ENCODE assay signal across 21 mouse cellular contexts in the genomic region with DNA sequence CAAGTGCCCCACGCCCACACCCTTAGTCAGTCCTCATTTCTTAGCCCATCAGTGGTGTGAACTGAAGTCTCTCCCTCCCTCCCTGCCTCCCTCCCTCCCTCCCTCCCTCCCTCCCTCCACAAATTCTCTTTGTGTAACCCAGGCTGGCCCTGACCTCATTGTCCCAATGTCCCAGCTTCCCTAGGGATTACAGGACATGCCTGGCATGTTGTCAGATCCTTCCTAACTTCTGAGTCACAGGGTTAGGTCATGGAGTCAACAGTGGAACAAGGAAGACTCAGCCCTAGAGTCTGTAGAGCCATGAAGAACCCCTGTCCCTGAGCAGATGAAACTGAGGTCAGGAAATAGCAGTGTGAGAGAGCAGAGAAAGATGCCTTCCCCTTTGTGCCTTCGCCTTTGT. TPM values are rescaled to one million over a fixed set of nuclear protein-coding genes. Genes with fewer than 3 reads are reported as not detected.
A peak's percentile ranks its signal among the peaks of the same experiment; 100 is the strongest.
DNase-seq lines count a peak whose midpoint lies in the region; ATAC-seq and TF ChIP-seq lines count a peak whose summit lies in the region.
"Had no signal": no experiment of that assay in that cellular context is flagged by ENCODE, and none has a peak within 500 bp of the region (broad histone marks: within the 10 kb centered on the region; RNA-seq: fewer than 3 reads in every experiment).

No protein-coding gene starts in this region.

- POLR2A ChIA-PET in Patski (lab: Charles Lee): interaction anchor here (0.7 to 1.5 kb wide), 2 partner anchors 10 to 12 kb away, joined by 3 to 5 read pairs; no protein-coding TSS in a partner anchor

- peak; percentile 73 for ATAC-seq in liver, postnatal 0 days
- no peak for ATAC-seq in liver, embryonic 11.5 days (replicated peaks; ENCODE audit: low FRiP score)
- no peak for ATAC-seq in Patski
- ATAC-seq: midbrain, embryonic 15.5 days had no signal

- CTCF ChIA-PET in Patski (lab: Charles Lee): interaction anchor here (2.4 kb wide), 1 partner anchor 10 kb away, joined by 7 read pairs; no protein-coding TSS in a partner anchor

- no peaks in the 10 kb centered on the region for H3K27me3 ChIP-seq in heart, adult 2 months (ENCODE audit: control insufficient read depth, insufficient read depth, low read length)
- H3K27me3 ChIP-seq in liver, postnatal 0 days (ENCODE audit: insufficient read depth, low read length): no peaks in the 10 kb centered on the region
- H3K27me3 ChIP-seq in liver, embryonic 11.5 days (replicated peaks; ENCODE audit: control insufficient read depth, insufficient read depth, low read length): peaks cover 6% of the 10 kb centered on the region; the same call in 1 of the 2 replicates
- no peaks in the 10 kb centered on the region for H3K27me3 ChIP-seq in Patski
- H3K27me3 ChIP-seq: forebrain, embryonic 12.5 days; midbrain, embryonic 15.5 days had no signal

- no peak overlapping the region for H3K4me2 ChIP-seq in liver, postnatal 0 days (ENCODE audit: low read depth, low read length)
- H3K4me2 ChIP-seq in liver, embryonic 11.5 days: no peak overlapping the region
- H3K4me2 ChIP-seq: forebrain, embryonic 12.5 days; heart, embryonic 15.5 days; midbrain, embryonic 15.5 days had no signal

- intact Hi-C loops in heart, adult 2 months (cut with DNase I): no loop called here
- intact Hi-C loops in heart, postnatal 36 days (cut with DNase I): no loop called here

- DNase-seq in heart, adult 2 months: no peak
- DNase-seq in heart, postnatal 36 days: no peak
- no peak for DNase-seq in liver, postnatal 0 days
- no peak for DNase-seq in liver, embryonic 11.5 days (ENCODE audit: low spot score)
- peak; percentile 6 for DNase-seq in Patski (ENCODE audit: low read depth, low spot score)
- peak; percentile 81 for DNase-seq in adrenal gland, postnatal 14 days
- DNase-seq in embryo, embryonic 10 days (ENCODE audit: low spot score): no peak
- no peak for DNase-seq in spleen, postnatal 10 days (ENCODE audit: low spot score in 2 of 2)
- DNase-seq: cerebellum, postnatal 36 days; gastrocnemius, postnatal 10 days; heart, adult 18-20 months; kidney, adult 8-10 months; kidney, postnatal 4 days; layer of hippocampus, adult 9-11 months; thymus, postnatal 14 days had no signal

- no peak overlapping the region for H3K27ac ChIP-seq in heart, adult 2 months
- H3K27ac ChIP-seq in liver, postnatal 0 days (ENCODE audit: low read depth): no peak overlapping the region
- no peak overlapping the region for H3K27ac ChIP-seq in liver, embryonic 11.5 days (ENCODE audit: low read depth, low read length)
- H3K27ac ChIP-seq: forebrain, embryonic 12.5 days; heart, embryonic 15.5 days; liver, embryonic 14.5 days; midbrain, embryonic 15.5 days had no signal

- TF ChIP-seq CTCF in heart, adult 2 months (IDR thresholded peaks at IDR 0.05): no peak
- TF ChIP-seq CTCF in liver, postnatal 0 days (IDR thresholded peaks at IDR 0.05; ENCODE audit: low read depth): no peak
- no peak for TF ChIP-seq CTCF in Patski (IDR thresholded peaks at IDR 0.05)

- in situ Hi-C loops in Patski (cut with MboI; ENCODE audit: low pct_unique_long_range_greater_than_20kb): loop anchor here (25.0 kb wide), 1 partner anchor 238 kb away; no protein-coding TSS in a partner anchor

- no peaks in the 10 kb centered on the region for H3K4me1 ChIP-seq in heart, adult 2 months (ENCODE audit: control insufficient read depth, insufficient read depth, low read length)
- peaks cover 8% of the 10 kb centered on the region for H3K4me1 ChIP-seq in liver, postnatal 0 days (ENCODE audit: insufficient read depth)
- H3K4me1 ChIP-seq in liver, embryonic 11.5 days (replicated peaks; ENCODE audit: control insufficient read depth, insufficient read depth, low read length): peaks cover 7% of the 10 kb centered on the region; the same call in 1 of the 2 replicates

- H3K9ac ChIP-seq in heart, adult 2 months (ENCODE audit: low read depth, low read length): no peak overlapping the region
- H3K9ac ChIP-seq in liver, postnatal 0 days (replicated peaks): no peak overlapping the region
- H3K9ac ChIP-seq in liver, embryonic 11.5 days (ENCODE audit: low read depth, low read length): no peak overlapping the region
- H3K9ac ChIP-seq: forebrain, embryonic 12.5 days; heart, embryonic 15.5 days; liver, embryonic 14.5 days; midbrain, embryonic 15.5 days had no signal

- TF ChIP-seq POLR2A in heart, adult 2 months (IDR thresholded peaks at IDR 0.05; ENCODE audit: insufficient read depth, low read depth, low read length): no peak

- no peak overlapping the region for H3K4me3 ChIP-seq in heart, adult 2 months
- no peak overlapping the region for H3K4me3 ChIP-seq in liver, postnatal 0 days (ENCODE audit: low read depth, low read length)
- no peak overlapping the region for H3K4me3 ChIP-seq in liver, embryonic 11.5 days (ENCODE audit: low read depth, low read length)
- H3K4me3 ChIP-seq: forebrain, embryonic 12.5 days; heart, embryonic 15.5 days; midbrain, embryonic 15.5 days; myocyte had no signal

- TF ChIP-seq EP300 in heart, adult 2 months (IDR thresholded peaks at IDR 0.05; ENCODE audit: insufficient read depth, low read depth, low read length): 0 out of 2 replicates have a peak, but pooled peaks have one; percentile 11
- peak; percentile 37; the same call in 1 of the 2 replicates for TF ChIP-seq EP300 in liver, postnatal 0 days (IDR thresholded peaks at IDR 0.05; ENCODE audit: low read depth)

- no peaks in the 10 kb centered on the region for H3K9me3 ChIP-seq in liver, postnatal 0 days (ENCODE audit: low read length)
- no peaks in the 10 kb centered on the region for H3K9me3 ChIP-seq in liver, embryonic 11.5 days (ENCODE audit: control insufficient read depth, low read length)
- H3K9me3 ChIP-seq: forebrain, embryonic 12.5 days; heart, embryonic 15.5 days; midbrain, embryonic 15.5 days had no signal

- 79% methylated on average over 2 of the region's 2 CpGs for WGBS in heart, adult 2 months
- 74% methylated on average over 2 of the region's 2 CpGs for WGBS in liver, postnatal 0 days (ENCODE audit: insufficient replicate concordance)
- WGBS in liver, embryonic 11.5 days: 84% methylated on average over 2 of the region's 2 CpGs

- no peaks in the 10 kb centered on the region for H3K36me3 ChIP-seq in heart, adult 2 months (ENCODE audit: control insufficient read depth, insufficient read depth, low read length)
- no peaks in the 10 kb centered on the region for H3K36me3 ChIP-seq in liver, postnatal 0 days (replicated peaks; ENCODE audit: insufficient read depth, low read length)
- no peaks in the 10 kb centered on the region for H3K36me3 ChIP-seq in liver, embryonic 11.5 days (ENCODE audit: control insufficient read depth, insufficient read depth, low read length)
- H3K36me3 ChIP-seq: forebrain, embryonic 12.5 days; heart, embryonic 15.5 days; midbrain, embryonic 15.5 days had no signal

- H3K79me2 ChIP-seq in heart, adult 2 months (replicated peaks; ENCODE audit: control insufficient read depth, insufficient read depth, low read length): no peaks in the 10 kb centered on the region

RNA-seq across cellular contexts. Expression of a gene that starts 11.5 kb away (rescaled TPM):
- total RNA-seq in heart, adult 2 months (2021): 1 to 10 TPM; 3.4 to 4.9 TPM
- polyA plus RNA-seq in heart, adult 2 months (2012; rRNA removed): 10.1 and 12.5 TPM in 2 replicates
- total RNA-seq in heart, postnatal 36 days (2021): 1 to 10 TPM; 4.1 to 6.2 TPM
- polyA plus RNA-seq in liver, postnatal 0 days (2015; fragmentation: Nextera tagmentation; extraction: Ambion mirVana): 0.20 and 0.22 TPM in 2 replicates
- 1.4 and 2.0 TPM in 2 replicates for polyA plus RNA-seq in liver, embryonic 11.5 days (2014; fragmentation: Nextera tagmentation; extraction: Ambion mirVana)
- 5.3 TPM for polyA plus RNA-seq in Patski (2021)
- 10.3 and 17.2 TPM in 2 replicates for total RNA-seq in adrenal gland, postnatal 14 days (2021)
- total RNA-seq: neutrophil, adult 5-6 weeks had no signal

RNA-seq across cellular contexts. Expression of a gene that starts 52.1 kb away (rescaled TPM):
- total RNA-seq in heart, adult 2 months (2021): 10 to 100 TPM; 21.0 to 22.8 TPM
- 6.8 and 12.2 TPM in 2 replicates for polyA plus RNA-seq in heart, adult 2 months (2012; rRNA removed)
- 10 to 100 TPM; 19.6 to 24.9 TPM for total RNA-seq in heart, postnatal 36 days (2021)
- 9.5 and 9.6 TPM in 2 replicates for polyA plus RNA-seq in liver, postnatal 0 days (2015; fragmentation: Nextera tagmentation; extraction: Ambion mirVana)
- 39.9 and 42.5 TPM in 2 replicates for polyA plus RNA-seq in liver, embryonic 11.5 days (2014; fragmentation: Nextera tagmentation; extraction: Ambion mirVana)
- 41.4 TPM for polyA plus RNA-seq in Patski (2021)
- total RNA-seq in adrenal gland, postnatal 14 days (2021): 23.2 and 23.6 TPM in 2 replicates

Comparison
In these comparisons a context has a peak if more than half of its experiments do, and no peak if none do; other contexts are left out.
1. DNase-seq: peak in Patski (single experiment) and adrenal gland, postnatal 14 days (single experiment); none in heart, adult 2 months (0 of 2), heart, postnatal 36 days (0 of 2), liver, postnatal 0 days (single experiment), liver, embryonic 11.5 days (single experiment), embryo, embryonic 10 days (single experiment) and spleen, postnatal 10 days (0 of 2).